Mouse (Mus musculus): ENCODE measurements around the gene Fbxl17.

The Fbxl17 gene

GRCm38 (mm10) chr17:63167248-63167647, 332.6 kb downstream of the Fbxl17 start:
- no peak for DNase-seq (ENCODE audit: low spot score in 2 of 2)

DNA sequence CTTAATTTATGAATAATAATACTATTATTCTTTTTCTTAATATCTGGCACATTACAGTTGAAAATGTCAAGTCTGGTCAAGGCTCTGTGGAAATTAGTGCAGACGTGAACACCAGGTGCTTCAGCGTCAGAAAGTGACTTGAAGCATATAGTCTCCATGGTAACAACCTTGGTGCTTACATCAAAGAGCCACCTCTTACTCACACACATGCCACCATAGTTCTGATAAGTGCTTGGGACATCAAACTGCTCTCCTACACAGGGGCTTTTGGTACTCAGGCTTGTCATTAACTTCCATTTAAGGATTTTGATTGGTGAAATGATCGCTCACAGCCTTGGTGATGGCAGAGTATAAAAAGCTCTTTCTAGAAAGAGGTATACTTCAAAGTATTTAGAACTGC, 333.1 kb downstream of the Fbxl17 start:
- no peak for DNase-seq (ENCODE audit: low spot score in 2 of 2)

DNA sequence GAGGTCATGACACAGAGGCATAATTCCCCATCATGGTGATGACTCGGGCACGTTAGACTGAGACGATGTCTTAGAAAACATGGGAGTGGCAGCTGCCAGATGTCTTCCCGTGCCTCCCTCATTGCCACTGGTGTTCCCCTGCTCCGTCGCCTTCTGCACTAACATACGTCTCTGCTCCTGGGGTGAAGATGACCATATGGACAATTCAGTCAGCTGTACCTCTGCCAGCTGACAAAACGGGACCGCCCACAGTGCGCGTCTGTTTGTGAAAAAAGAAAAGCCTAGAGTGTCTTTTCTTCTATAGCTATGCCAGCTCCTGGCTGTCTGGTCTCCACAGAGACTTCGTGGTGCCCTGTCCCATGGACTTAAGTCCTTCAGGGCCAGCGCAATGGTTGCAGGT, 334.0 kb downstream of the Fbxl17 start:
- DNase-seq (ENCODE audit: low spot score in 2 of 2), result no peak

DNA sequence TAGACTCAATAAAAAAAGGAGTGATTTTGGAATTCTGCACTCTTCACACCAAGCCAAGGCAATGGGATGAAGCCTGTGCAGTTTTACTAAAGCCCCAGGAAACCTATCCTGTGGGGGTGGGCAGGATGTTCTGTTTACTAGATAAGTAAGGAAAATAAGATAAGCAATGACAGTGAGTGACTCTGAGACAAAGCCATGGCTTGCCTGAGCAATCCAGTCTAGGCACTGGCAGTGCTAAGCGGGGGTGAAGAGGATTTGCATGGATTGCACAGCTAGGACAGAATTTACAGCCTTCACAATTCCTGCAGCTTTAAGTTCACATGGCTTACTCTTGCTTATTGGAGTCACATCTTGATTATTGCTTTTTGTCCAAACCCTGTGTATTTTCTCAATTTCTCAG, 335.5 kb downstream of the Fbxl17 start:
- DNase-seq (ENCODE audit: low spot score in 2 of 2), result no peak

DNA sequence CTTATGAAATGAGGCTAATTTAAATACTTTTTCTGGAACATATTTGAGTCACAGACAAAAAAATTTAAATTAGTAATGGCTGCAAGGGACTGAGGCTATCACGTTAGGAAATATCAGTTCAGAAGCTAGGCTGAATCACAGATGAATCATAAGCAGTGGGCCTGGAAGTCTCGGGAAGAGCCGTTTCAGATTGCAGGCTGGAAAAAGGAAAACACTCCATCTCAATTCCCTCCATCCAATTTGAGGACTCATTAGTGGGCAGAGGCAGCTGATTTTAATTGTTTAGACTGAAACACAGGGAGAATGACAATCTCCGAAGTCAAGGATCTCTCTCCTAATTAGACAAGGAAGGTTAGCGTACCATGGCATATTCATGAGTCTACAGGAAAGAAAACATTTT, 337.9 kb downstream of the Fbxl17 start:
- DNase-seq (ENCODE audit: low spot score in 2 of 2), result no peak

- no peak for DNase-seq (ENCODE audit: low spot score in 2 of 2)
Measured at GRCm38 (mm10) chr17:63159196-63159595, 340.6 kb downstream of the Fbxl17 start.

GRCm38 (mm10) chr17:63158436-63158835, 341.4 kb downstream of the Fbxl17 start:
- no peak for DNase-seq (ENCODE audit: low spot score in 2 of 2)

- DNase-seq (ENCODE audit: low spot score in 2 of 2), result no peak
Measured at GRCm38 (mm10) chr17:63157906-63158305, 341.9 kb downstream of the Fbxl17 start.

DNA sequence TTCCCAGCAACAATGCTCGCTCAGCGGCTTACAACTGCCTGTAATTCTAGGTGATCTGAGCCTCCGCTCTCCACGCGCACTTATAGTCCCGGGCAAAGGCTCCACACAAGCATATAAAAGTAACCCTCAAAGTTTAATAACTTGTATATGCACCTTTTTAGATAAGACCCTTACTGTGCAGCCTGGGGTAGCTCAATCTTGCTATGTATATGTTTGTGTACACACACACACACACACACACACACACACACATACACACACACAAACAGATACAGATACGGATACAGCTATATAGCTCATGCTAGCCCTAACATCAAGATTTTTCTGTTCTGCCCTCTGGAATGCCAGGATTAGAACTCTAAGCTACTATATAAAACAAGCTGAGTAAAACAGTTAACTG, 342.8 kb downstream of the Fbxl17 start:
- no peak for DNase-seq (ENCODE audit: low spot score in 2 of 2)

- no peak for DNase-seq (ENCODE audit: low spot score in 2 of 2)
Measured at GRCm38 (mm10) chr17:63146514-63146913, 353.3 kb downstream of the Fbxl17 start.

GRCm38 (mm10) chr17:63145751-63146491, 353.9 kb downstream of the Fbxl17 start:
- DNase-seq (ENCODE audit: low spot score in 2 of 2), result no peak

DNA sequence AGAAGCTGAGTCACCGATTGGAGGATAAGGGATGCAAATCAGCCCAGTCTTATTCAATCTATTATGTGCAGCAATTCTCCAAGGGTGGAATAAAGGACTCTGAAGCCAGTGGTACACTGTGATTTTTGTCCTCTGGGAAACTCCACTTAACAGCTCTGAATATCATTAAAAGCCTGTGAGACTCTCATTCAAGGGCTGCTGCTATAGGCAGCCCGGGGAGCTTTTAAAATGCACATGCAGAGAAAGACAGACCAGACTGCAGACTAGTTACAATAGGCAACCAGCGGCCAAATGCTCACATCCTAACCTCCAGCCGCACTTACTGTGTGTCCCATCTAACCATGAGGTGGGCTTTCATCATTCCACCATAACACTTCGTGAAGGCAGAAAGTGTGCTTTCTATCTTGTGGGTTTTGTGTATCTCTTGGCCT, 354.5 kb downstream of the Fbxl17 start:
- no peak for DNase-seq (ENCODE audit: low spot score in 2 of 2)

- no peak for DNase-seq (ENCODE audit: low spot score in 2 of 2)
Measured at GRCm38 (mm10) chr17:63143825-63144224, 356.0 kb downstream of the Fbxl17 start.

- no peak for DNase-seq (ENCODE audit: low spot score in 2 of 2)
Measured at GRCm38 (mm10) chr17:63134805-63135204, 365.0 kb downstream of the Fbxl17 start.

DNA sequence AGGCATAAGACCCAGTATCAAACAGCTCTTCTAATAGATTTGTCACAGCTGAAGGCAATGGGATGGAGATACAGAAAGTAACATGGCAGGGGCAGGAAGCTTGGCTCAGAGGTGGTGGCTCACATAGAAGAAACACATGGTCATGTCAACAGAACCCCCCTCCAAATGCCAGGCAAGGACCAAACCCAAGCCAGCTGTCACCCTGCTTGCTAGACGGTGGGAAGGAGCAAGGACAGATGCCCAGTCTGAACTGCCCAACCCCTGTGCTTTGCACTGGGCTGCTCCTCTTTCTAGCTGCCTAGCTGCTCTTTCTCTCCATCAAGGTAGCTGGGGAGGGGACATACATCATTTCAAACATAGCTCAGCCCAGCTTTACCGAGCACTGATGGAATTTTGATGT, 377.4 kb downstream of the Fbxl17 start:
- no peak for DNase-seq (ENCODE audit: low spot score in 2 of 2)

- no peak for DNase-seq (ENCODE audit: low spot score in 2 of 2)
Measured at GRCm38 (mm10) chr17:63119701-63120100, 380.1 kb downstream of the Fbxl17 start.

DNA sequence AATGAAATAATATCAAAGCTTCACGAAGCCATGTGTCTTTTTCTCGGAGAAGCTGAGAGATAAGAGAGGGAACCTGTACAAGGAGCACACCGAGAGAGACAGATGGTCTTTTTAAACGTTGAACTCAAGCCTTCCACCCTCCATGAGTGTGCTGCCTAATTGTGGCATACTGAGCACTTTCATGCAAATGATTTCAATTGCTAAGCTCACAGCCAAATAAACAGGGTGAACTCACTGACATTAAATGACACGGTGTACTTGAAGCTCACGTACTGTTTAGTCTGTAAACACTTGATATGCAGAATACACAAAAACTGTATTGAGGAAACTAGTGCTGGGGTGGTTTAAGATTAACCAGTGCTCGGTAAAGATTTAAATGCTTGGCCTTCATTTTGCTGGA, 380.7 kb downstream of the Fbxl17 start:
- no peak for DNase-seq (ENCODE audit: low spot score in 2 of 2)

GRCm38 (mm10) chr17:63117130-63117529, 382.7 kb downstream of the Fbxl17 start:
- DNase-seq (ENCODE audit: low spot score in 2 of 2), result no peak

GRCm38 (mm10) chr17:63114399-63115085, 385.3 kb downstream of the Fbxl17 start:
- no peak for DNase-seq (ENCODE audit: low spot score in 2 of 2)

DNA sequence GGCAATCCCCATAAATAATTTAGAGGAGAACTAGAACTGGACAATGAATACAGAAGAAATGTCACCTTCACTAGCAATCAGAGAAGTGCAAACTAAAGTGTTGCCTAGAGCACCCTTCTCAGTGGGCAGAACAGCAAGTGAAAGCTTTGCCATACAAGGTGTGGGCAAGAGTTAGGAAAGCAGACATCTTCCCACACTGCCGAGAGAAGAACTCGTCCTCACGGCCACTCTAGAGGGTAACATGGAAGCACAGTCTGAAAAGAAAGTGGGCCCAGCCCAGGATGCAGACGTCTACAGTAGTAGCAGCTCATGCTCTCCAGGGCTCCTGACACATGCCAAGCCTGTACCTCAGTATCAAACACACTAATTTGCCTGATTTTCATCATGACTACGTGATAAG, 387.0 kb downstream of the Fbxl17 start:
- DNase-seq (ENCODE audit: low spot score in 2 of 2), result no peak

- DNase-seq (ENCODE audit: low spot score in 2 of 2), result no peak
Measured at GRCm38 (mm10) chr17:63110994-63111393, 388.8 kb downstream of the Fbxl17 start.

- no peak for DNase-seq (ENCODE audit: low spot score in 2 of 2)
Measured at GRCm38 (mm10) chr17:63110211-63110755, 389.5 kb downstream of the Fbxl17 start.

DNA sequence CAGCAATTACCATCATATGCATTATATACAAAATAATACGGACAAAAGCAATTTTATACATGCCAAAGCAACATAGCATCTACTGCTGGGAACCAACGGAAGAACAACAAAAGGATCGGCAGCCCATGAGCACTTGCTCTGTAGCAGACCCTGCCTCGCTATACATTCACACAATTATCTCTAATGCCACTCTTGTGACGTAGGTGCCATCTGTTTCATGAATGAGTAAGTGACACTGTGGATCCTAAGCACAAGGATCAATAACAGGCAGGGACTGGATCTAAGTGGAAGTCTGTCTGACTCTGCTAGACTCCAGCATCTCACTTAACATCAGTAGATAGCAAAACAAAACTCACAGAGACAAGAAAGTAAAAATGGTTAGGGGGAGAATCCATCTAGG, 391.8 kb downstream of the Fbxl17 start:
- DNase-seq (ENCODE audit: low spot score in 2 of 2), result no peak
